Mouse (Mus musculus) bone marrow macrophage, adult 2 months (primary cell): ENCODE results near the gene Bspry.

Experiments
- CTCF ChIP-seq: IDR thresholded peaks from 2 replicates; pipeline ENCODE4 v1.5.1; 2012; ENCODE audit warnings: low read depth, mild to moderate bottlenecking, low read length, moderate library complexity
- POLR2A ChIP-seq: IDR thresholded peaks from 2 replicates; pipeline ENCODE4 v1.6.1; 2012; ENCODE audit warnings: mild to moderate bottlenecking, low read depth, low read length, borderline replicate concordance

DNA sequence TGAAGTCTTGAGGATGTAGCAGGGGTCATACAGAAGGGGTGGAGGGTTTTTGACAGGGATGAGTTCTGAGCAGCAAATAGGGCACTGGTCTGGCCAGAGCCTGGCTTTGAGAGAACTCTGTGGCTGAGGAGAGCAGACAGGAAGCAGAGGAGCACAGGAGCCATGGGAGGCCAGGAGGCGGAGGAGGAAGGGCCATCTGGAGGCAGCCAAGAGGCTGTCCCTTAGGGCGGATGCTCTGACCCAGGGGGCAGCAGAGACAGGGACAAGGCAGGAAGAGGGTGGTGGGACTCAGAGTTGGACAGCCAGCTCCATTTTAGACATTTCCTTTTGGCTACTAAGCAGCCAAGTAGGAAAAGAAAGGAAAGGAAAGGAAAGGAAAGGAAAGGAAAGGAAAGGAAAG lies 36.2 kb downstream of the Bspry start:
- TF ChIP-seq CTCF: no peak
- no peak for TF ChIP-seq POLR2A
